Mouse (Mus musculus) liver, embryonic 14.5 days (tissue): ENCODE data around the gene Tmed9.

ENCODE experiments used
- CTCF ChIP-seq: IDR thresholded peaks from 2 replicates; pipeline ENCODE4 v1.5.1; 2016; ENCODE audit warnings: antibody characterized with exemption, low read depth, control low read depth
- EP300 ChIP-seq: IDR thresholded peaks from 2 replicates; pipeline ENCODE4 v1.6.1; 2016; ENCODE audit warnings: antibody characterized with exemption, low read depth

DNA sequence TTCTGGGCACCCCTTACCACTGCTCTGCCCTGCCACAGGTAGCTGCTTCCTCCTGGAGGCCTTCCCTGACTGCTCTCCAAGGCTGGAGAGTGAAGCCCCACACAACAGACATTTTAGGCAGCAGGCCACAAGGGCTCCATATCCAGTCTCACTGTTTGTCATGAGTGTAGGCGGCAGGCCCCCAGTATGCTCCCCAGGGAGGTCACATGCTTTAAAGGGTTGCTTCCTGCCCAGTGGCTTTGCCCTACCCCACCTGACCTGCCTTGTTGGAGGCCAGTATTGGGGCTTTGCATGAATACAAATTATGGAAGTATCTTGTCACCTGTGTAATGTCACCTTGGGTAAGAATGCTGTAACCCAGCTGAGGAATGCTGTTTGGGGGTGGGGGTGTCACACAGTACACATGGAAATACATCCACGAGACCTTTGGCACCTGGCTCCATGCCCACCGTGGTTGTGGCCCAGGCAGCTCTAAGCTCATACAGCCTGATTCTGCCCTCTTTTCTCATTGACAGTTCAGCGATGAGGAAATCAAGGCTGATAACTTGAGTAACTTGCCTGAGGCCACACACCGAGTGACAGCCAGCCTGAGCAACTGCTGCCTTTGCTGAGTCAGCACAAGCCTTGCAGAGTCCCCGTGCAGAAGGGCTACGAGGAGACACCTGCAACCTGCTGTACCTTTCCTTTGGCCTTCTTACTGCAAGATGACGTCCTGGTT lies 44.2 kb upstream of the Tmed9 start, which contains the start of gene Dok3:
- TF ChIP-seq CTCF (no peak), EP300 (no peak)
